Mouse (Mus musculus): Measurements from ENCODE around the gene Gm9736. TPM values are rescaled to one million over a fixed set of nuclear protein-coding genes. Genes with fewer than 3 reads are reported as not detected.
A peak's percentile ranks its signal among the peaks of the same experiment; 100 is the strongest.
"Not testable (repeated sequence)": the region's sequence is repeated elsewhere in the genome, so short reads cannot be mapped to it uniquely, and the experiment has no call there.

Gene Gm9736
- polyA plus RNA-seq (2014; fragmentation: Nextera tagmentation; extraction: Ambion mirVana), result not detected in 2 replicates

DNA sequence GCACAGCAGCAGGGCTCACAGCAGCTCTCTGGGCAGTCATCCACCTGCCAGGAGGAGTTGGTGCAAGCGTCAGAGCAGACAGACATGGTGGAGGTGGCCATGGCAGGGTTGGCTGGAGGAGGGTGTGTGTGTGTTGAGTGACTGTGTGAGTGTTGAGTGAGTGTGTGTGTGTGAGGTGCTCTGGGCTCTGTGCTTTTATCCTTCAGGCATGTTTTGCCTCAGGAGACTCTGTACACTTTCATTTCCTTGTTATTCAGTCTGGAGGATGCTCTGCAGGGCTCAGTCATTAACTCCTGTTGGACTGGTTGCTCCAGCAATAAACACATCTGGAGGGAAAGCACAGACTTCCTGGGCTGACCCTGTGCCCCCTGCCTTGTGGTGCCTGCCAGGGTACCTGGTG is at the start of gene Gm9736:
TSS of gene Gm9736 (minus strand) at position 101 of the 400 bp plus-strand sequence.
- not testable (repeated sequence) for ATAC-seq (ENCODE audit: insufficient number of reproducible peaks, insufficient read depth, low FRiP score, low read depth); H3K27me3 ChIP-seq (ENCODE audit: control insufficient read depth, insufficient read depth, low read length); H3K4me1 ChIP-seq (ENCODE audit: control insufficient read depth in 2 of 2, insufficient read depth in 2 of 2, low read length in 2 of 2); H3K9me3 ChIP-seq (ENCODE audit: control insufficient read depth, low read length); H3K4me3 ChIP-seq (ENCODE audit: control insufficient read depth in 1 of 2, insufficient read depth in 1 of 2, low read depth in 1 of 2, low read length in 2 of 2); H3K27ac ChIP-seq (replicated peaks in 1 of 2; ENCODE audit: control insufficient read depth in 1 of 2, insufficient read depth in 1 of 2, low read depth in 2 of 2, low read length in 2 of 2); H3K9ac ChIP-seq (ENCODE audit: low read length); H3K4me2 ChIP-seq (ENCODE audit: low read length); H3K36me3 ChIP-seq (ENCODE audit: control insufficient read depth, insufficient read depth, low read length)
- 44% methylated on average over 1 of the region's 1 CpGs for whole genome bisulfite sequencing

- Histone ChIP-seq H3K27ac (replicated peaks in 1 of 2; ENCODE audit: control insufficient read depth in 1 of 2, insufficient read depth in 1 of 2, low read depth in 2 of 2, low read length in 2 of 2) (peak within 1 kb of the TSS in 1 of 2 experiments; percentile 28; a peak in 1 of 4 replicates), H3K4me3 (ENCODE audit: control insufficient read depth in 1 of 2, insufficient read depth in 1 of 2, low read depth in 1 of 2, low read length in 2 of 2) (no peak within 1 kb of the TSS), H3K36me3 (ENCODE audit: control insufficient read depth, insufficient read depth, low read length) (no peaks in the 10 kb centered on the region), H3K4me2 (ENCODE audit: low read length) (no peak within 1 kb of the TSS), H3K9ac (ENCODE audit: low read length) (no peak within 1 kb of the TSS), H3K9me3 (ENCODE audit: control insufficient read depth, low read length) (no peaks in the 10 kb centered on the region), H3K27me3 (ENCODE audit: control insufficient read depth, insufficient read depth, low read length) (no peaks in the 10 kb centered on the region), H3K4me1 (ENCODE audit: control insufficient read depth in 2 of 2, insufficient read depth in 2 of 2, low read length in 2 of 2) (peaks cover 7 to 13% of the 10 kb centered on the region in 2 experiments; a peak in 2 of 4 replicates)
- ATAC-seq (ENCODE audit: insufficient number of reproducible peaks, insufficient read depth, low FRiP score, low read depth), result no peak
- WGBS, result 49% methylated on average over 8 of the region's 8 CpGs
Measured at GRCm38 (mm10) chr10:77798921-77799508, 47.9 kb upstream of the Gm9736 start, which contains the start of gene Gm19668. Gm19668 (minus strand) TSS chr10:77799133.

GRCm38 (mm10) chr10:77798164-77798920 is 47.2 kb upstream of the Gm9736 start:
- not testable (repeated sequence) for H3K27me3 ChIP-seq (ENCODE audit: control insufficient read depth, insufficient read depth, low read length); H3K9me3 ChIP-seq (ENCODE audit: control insufficient read depth, low read length); H3K36me3 ChIP-seq (ENCODE audit: control insufficient read depth, insufficient read depth, low read length); ATAC-seq (ENCODE audit: insufficient number of reproducible peaks, insufficient read depth, low FRiP score, low read depth); H3K4me3 ChIP-seq (ENCODE audit: control insufficient read depth in 1 of 2, insufficient read depth in 1 of 2, low read depth in 1 of 2, low read length in 2 of 2); H3K4me2 ChIP-seq (ENCODE audit: low read length); H3K9ac ChIP-seq (ENCODE audit: low read length)
- H3K4me1 ChIP-seq (ENCODE audit: control insufficient read depth in 2 of 2, insufficient read depth in 2 of 2, low read length in 2 of 2), result peaks cover 7 to 13% of the 10 kb centered on the region in 2 experiments; a peak in 2 of 4 replicates
- 34% methylated on average over 3 of the region's 3 CpGs for WGBS
- H3K27ac ChIP-seq (replicated peaks in 1 of 2; ENCODE audit: control insufficient read depth in 1 of 2, insufficient read depth in 1 of 2, low read depth in 2 of 2, low read length in 2 of 2), result peak overlapping the region in 1 of 2 experiments; percentile 28; a peak in 1 of 4 replicates

- Histone ChIP-seq H3K36me3 (ENCODE audit: control insufficient read depth, insufficient read depth, low read length) (no peaks in the 10 kb centered on the region), H3K27ac (replicated peaks in 1 of 2; ENCODE audit: control insufficient read depth in 1 of 2, insufficient read depth in 1 of 2, low read depth in 2 of 2, low read length in 2 of 2) (peak overlapping the region in 1 of 2 experiments; percentile 28; a peak in 1 of 4 replicates), H3K27me3 (ENCODE audit: control insufficient read depth, insufficient read depth, low read length) (no peaks in the 10 kb centered on the region), H3K4me2 (ENCODE audit: low read length) (no peak overlapping the region), H3K9me3 (ENCODE audit: control insufficient read depth, low read length) (no peaks in the 10 kb centered on the region), H3K4me1 (ENCODE audit: control insufficient read depth in 2 of 2, insufficient read depth in 2 of 2, low read length in 2 of 2) (peaks cover 7 to 13% of the 10 kb centered on the region in 2 experiments; a peak in 2 of 4 replicates), H3K4me3 (ENCODE audit: control insufficient read depth in 1 of 2, insufficient read depth in 1 of 2, low read depth in 1 of 2, low read length in 2 of 2) (no peak overlapping the region), H3K9ac (ENCODE audit: low read length) (no peak overlapping the region)
- ATAC-seq (ENCODE audit: insufficient number of reproducible peaks, insufficient read depth, low FRiP score, low read depth), result no peak; the same call in 1 of the 2 replicates
- 5% methylated on average over 3 of the region's 3 CpGs for WGBS
Measured at GRCm38 (mm10) chr10:77797677-77798076, 46.5 kb upstream of the Gm9736 start.

- Histone ChIP-seq H3K36me3 (ENCODE audit: control insufficient read depth, insufficient read depth, low read length) (no peaks in the 10 kb centered on the region), H3K27ac (replicated peaks in 1 of 2; ENCODE audit: control insufficient read depth in 1 of 2, insufficient read depth in 1 of 2, low read depth in 2 of 2, low read length in 2 of 2) (no peak within 1 kb of the TSS), H3K4me3 (ENCODE audit: control insufficient read depth in 1 of 2, insufficient read depth in 1 of 2, low read depth in 1 of 2, low read length in 2 of 2) (no peak within 1 kb of the TSS), H3K4me2 (ENCODE audit: low read length) (no peak within 1 kb of the TSS), H3K27me3 (ENCODE audit: control insufficient read depth, insufficient read depth, low read length) (no peaks in the 10 kb centered on the region), H3K9me3 (ENCODE audit: control insufficient read depth, low read length) (no peaks in the 10 kb centered on the region), H3K4me1 (ENCODE audit: control insufficient read depth in 2 of 2, insufficient read depth in 2 of 2, low read length in 2 of 2) (peaks cover 7 to 13% of the 10 kb centered on the region in 2 experiments; a peak in 2 of 4 replicates), H3K9ac (ENCODE audit: low read length) (no peak within 1 kb of the TSS)
- WGBS, result 69% methylated on average over 2 of the region's 2 CpGs
- no peak for ATAC-seq (ENCODE audit: insufficient number of reproducible peaks, insufficient read depth, low FRiP score, low read depth)
Measured at GRCm38 (mm10) chr10:77794976-77795375, 43.8 kb upstream of the Gm9736 start, which contains the start of gene Gm9639. Gm9639 (minus strand) TSS chr10:77795076.

GRCm38 (mm10) chr10:77788621-77789020 is 37.5 kb upstream of the Gm9736 start:
- H3K4me3 ChIP-seq (ENCODE audit: control insufficient read depth in 1 of 2, insufficient read depth in 1 of 2, low read depth in 1 of 2, low read length in 2 of 2), result no peak overlapping the region
- H3K36me3 ChIP-seq (ENCODE audit: control insufficient read depth, insufficient read depth, low read length), result no peaks in the 10 kb centered on the region
- H3K27ac ChIP-seq (replicated peaks in 1 of 2; ENCODE audit: control insufficient read depth in 1 of 2, insufficient read depth in 1 of 2, low read depth in 2 of 2, low read length in 2 of 2), result no peak overlapping the region
- H3K4me2 ChIP-seq (ENCODE audit: low read length), result no peak overlapping the region
- 69% methylated on average over 2 of the region's 2 CpGs for WGBS
- H3K27me3 ChIP-seq (ENCODE audit: control insufficient read depth, insufficient read depth, low read length), result no peaks in the 10 kb centered on the region
- no peak for ATAC-seq (ENCODE audit: insufficient number of reproducible peaks, insufficient read depth, low FRiP score, low read depth)
- no peaks in the 10 kb centered on the region for H3K9me3 ChIP-seq (ENCODE audit: control insufficient read depth, low read length)
- no peaks in the 10 kb centered on the region for H3K4me1 ChIP-seq (ENCODE audit: control insufficient read depth in 2 of 2, insufficient read depth in 2 of 2, low read length in 2 of 2)
- no peak overlapping the region for H3K9ac ChIP-seq (ENCODE audit: low read length)

- ATAC-seq (ENCODE audit: insufficient number of reproducible peaks, insufficient read depth, low FRiP score, low read depth); H3K4me1 ChIP-seq (ENCODE audit: control insufficient read depth in 2 of 2, insufficient read depth in 2 of 2, low read length in 2 of 2); H3K27ac ChIP-seq (replicated peaks in 1 of 2; ENCODE audit: control insufficient read depth in 1 of 2, insufficient read depth in 1 of 2, low read depth in 2 of 2, low read length in 2 of 2); H3K9me3 ChIP-seq (ENCODE audit: control insufficient read depth, low read length); H3K27me3 ChIP-seq (ENCODE audit: control insufficient read depth, insufficient read depth, low read length); H3K4me3 ChIP-seq (ENCODE audit: control insufficient read depth in 1 of 2, insufficient read depth in 1 of 2, low read depth in 1 of 2, low read length in 2 of 2); H3K36me3 ChIP-seq (ENCODE audit: control insufficient read depth, insufficient read depth, low read length); H3K9ac ChIP-seq (ENCODE audit: low read length); H3K4me2 ChIP-seq (ENCODE audit: low read length): not testable (repeated sequence)
- 20% methylated on average over 1 of the region's 1 CpGs for WGBS
Measured at GRCm38 (mm10) chr10:77787876-77788275, 36.7 kb upstream of the Gm9736 start, which contains the start of gene Gm7137. Gm7137 (minus strand) TSS chr10:77788200.
